Mouse (Mus musculus) left cerebral cortex, adult 9 months (tissue): ENCODE results near the gene Kbtbd3.

Experiments
- DNase-seq, 2 experiments: peaks; one replicate each; pipeline ENCODE4 v3.0.0; 2022; ENCODE audit warnings: low spot score in 2 of 2

Kbtbd3 gene

DNA sequence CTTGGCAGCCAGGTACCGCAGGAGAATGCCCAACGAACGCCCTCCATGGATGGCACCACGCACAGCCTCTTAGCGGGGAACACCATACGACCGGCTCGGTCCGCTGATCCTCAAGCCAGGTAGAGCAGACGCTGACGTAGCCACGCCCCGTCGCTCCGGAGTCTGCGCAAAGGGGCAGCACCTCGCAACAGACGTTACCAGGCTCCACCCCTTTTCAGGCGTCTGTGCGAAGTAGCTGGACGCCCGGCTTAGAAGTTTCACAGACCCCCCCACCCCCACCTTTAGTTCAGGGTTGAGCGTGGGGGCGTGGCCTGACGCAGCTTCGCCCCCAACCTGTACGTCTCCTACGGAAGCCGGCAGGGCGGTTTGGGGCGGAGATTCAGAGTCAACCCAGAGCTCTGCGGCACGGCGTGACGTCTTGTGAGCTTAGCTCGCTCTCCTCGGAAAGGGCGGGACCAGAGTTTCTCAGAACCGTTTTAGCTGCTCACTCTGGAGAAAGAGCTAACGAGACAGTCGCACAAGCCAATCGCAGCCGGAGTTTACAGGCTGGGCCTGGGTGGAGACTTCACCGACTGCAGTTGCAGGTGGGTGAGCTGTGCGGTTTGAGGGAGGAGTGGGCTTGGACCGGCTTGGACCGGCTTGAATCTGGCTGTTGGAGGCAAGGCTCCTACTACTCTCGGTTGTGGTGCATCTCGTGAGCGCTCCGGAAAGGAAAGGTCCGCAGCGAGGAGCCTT lies at the start of gene Kbtbd3, which contains the start of gene Aasdhppt:
Gene Kbtbd3 (plus strand): TSS at position 483 of the 735 bp plus-strand sequence.
Gene Aasdhppt (minus strand): TSS at position 121 of the 735 bp plus-strand sequence.
- DNase-seq: peak; percentile 99

- no peak for DNase-seq
These were observed 49.5 kb upstream of the Kbtbd3 start for GRCm38 (mm10) chr9:4259841-4260745.

- no peak for DNase-seq
These were observed 48.9 kb upstream of the Kbtbd3 start for GRCm38 (mm10) chr9:4260746-4261090.

DNA sequence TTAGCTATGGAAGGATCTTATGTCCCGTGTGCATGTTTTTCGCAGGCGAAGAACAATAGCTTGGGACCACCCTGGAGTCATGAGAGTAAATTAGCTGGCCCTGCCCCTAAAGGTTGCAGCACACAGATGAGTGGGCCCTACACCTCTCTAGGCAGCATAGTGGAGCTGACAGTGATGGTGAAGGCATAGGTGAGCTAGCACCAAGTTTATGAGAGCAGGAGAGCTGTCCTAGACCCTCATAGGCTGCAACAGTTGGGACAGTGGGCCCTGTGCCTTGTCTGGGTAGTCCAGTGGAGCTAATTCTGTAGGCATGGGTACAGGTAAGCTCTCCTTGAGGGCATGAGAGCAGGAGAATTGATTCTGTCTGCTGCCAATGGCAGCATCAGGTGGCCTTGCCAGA lies 42.8 kb upstream of the Kbtbd3 start:
- no peak for DNase-seq

DNA sequence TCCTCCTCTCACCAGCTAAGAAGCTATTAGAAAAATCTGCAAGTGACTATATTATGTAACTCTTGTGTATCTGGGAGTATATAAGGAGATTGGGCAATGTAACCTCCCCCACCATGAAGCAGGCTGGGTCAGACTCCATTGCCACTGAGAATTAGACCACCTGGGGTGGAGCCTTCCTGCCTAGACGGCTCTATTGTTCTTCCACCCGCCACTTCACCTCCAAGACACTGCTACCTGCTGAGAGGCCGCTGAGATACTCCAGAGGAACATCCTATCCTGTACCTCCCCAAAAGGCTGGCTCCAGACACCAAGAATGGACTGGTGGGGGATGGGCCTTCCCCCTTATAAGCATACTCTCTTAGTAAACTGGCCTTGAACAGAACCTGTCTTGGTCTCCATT lies 25.8 kb upstream of the Kbtbd3 start:
- DNase-seq: no peak

GRCm38 (mm10) chr9:4300466-4300865 lies 9.2 kb upstream of the Kbtbd3 start:
- DNase-seq: no peak

DNA sequence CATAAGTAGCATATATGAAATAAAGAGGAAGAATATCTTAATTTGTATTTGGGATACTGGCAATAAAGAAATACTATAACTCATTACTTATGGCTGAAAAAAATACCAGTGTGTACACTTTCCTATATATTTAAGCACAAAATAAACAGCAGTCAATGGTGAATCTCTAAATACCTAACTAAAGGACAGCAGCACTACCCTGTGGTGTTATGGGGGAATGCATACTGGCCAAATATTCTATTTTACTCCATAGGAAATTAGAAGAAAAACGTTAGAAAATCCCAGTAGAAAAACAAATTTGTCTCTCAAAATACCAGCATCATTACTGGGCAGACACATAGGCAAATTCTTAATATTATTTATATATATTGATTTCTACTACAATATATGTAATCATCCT lies 4.8 kb upstream of the Kbtbd3 start:
- no peak for DNase-seq

DNA sequence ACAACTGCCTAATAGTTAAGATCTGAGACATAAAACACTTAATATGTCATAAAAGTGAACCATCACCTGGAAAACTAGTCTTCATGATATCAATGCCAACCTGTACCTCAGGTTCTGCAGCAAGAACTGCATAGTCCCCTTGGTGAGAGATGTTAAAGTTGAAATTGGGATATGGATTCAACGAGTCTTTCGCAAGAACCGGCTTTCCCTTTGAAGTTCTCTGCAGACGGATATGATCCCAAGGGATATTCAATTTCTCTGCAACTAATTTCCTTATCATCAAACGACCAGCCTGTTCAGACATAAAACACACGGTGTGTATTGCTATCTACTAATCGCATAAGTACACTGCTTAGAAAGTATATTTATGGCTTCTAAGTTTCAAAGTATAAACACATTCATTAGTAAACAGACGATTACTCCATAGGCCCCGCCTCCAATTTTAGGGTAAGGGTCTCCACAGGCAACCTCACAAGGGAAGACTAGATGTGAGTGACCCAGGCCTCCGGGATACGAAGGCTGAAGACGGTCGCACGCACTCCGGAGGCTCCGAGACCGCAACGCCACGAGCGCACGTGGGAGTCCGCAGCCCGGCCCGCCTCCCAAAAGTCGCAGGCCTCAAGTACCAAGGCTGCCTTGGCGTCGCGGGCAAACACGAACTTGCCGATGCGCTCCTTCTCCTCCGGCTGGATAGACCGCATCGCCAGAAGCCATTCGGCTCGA lies 844 bp upstream of the Kbtbd3 start:
- no peak for DNase-seq

DNA sequence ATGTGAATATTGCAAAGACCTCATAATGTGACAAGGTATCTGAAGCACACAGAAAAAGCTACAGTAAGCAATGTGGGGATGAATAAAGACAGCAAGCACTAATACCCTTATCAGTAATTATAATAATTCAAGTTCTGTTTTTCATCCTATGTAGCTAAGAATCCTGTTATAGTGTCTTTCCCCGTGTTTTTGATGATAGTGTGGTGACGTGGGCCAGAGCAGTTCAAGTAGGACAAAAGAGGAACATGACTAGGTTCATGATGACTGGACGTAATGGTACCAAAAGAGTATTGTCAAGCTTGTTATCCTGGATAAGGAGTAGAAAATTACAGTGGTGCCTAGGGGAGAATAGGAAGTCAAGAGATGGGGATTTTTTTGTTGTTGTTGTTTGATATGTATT lies 1.1 kb downstream of the Kbtbd3 start:
- no peak for DNase-seq

- no peak for DNase-seq
These were observed 1.5 kb downstream of the Kbtbd3 start for GRCm38 (mm10) chr9:4311162-4311561.

- no peak for DNase-seq
These were observed 4.3 kb downstream of the Kbtbd3 start for GRCm38 (mm10) chr9:4313946-4314345.

DNA sequence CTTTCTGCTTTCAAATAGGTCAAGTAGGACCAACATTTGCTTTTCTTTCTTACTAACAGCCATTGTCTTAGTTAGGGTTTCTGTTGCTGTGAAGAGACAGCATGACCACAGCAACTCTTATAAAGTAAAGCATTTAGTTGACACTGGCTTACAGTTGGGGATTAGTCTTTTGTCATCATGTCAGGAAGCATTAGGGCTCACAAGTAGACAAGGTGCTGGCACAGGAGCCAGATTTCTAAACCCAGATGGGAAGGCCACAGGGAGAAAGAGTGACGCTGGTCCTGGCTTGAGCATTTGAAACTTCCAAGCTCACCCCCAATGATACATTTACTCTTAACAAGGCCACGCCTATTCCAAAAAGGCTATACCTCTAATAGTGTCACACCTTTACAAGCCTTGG lies 6.1 kb downstream of the Kbtbd3 start:
- no peak for DNase-seq

GRCm38 (mm10) chr9:4318939-4319721 lies 9.5 kb downstream of the Kbtbd3 start:
- DNase-seq: no peak

GRCm38 (mm10) chr9:4353163-4353562 lies 43.5 kb downstream of the Kbtbd3 start:
- no peak for DNase-seq

DNA sequence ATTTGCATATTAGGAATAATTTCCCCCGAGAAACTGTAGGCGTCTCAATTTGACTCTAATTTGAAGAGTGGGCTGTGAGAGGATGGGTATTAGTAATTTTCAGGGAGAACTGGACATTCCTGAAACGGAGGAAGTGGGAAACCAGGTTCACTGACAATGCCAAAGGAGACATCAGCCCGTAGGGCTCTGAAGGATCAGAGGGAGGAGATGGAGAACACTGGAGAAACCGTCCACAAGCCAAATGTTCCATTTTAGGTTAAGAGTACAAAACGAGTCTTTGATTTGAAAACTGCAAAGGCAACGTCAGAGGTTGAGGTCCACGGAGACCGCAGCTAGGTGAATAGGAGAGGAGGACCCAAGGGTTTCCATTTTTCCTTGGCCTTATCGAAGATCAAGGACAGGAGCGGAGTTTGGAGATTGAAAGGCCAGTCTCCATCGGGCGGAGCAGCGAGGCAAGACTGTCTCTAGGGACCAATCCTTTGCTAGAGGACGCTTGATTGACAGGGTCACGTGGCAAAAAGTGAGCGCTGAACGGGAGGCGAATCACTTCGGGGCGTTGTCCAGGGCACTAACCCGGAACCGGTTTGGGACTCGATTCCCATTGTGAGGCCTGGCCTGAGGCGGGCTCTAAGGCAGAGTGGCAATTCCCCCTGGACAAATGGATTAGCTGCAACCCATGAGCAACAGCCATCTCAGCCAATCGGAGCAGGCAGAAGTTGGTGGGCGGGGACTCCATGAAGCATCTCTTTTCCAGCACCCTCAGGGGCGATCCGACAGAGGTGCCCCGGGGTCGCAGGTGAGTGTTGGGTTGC lies 66.4 kb downstream of the Kbtbd3 start, which contains the start of gene Msantd4:
Gene Msantd4 (plus strand): TSS at position 735 of the 812 bp plus-strand sequence.
- DNase-seq: peak; percentile 99

DNA sequence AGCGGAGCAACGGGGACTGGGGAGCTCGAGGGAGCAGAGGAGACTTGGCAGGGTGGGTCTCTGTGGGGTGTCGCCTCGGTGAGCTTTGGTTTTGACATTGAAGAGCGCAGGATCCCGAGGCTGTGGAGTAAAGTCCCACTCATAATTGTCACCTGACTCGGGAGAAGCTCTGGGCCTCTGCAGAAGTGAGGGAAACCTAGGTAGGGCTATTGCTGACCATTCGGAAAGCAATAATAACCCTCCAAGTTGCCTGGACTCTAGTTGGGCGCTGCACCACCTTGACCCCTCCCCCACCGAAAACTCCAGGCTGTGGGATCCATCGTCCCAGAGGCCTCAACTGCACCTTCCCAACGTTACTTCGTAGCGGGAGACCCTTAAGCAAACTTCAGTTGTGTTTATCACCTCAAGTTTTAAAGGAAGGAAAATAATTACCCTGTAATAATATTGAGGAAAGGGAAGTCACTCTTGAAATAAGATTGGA lies 67.0 kb downstream of the Kbtbd3 start:
- no peak for DNase-seq
